Mouse (Mus musculus): ENCODE measurements around the gene Bcas2. TPM values are rescaled to one million over a fixed set of nuclear protein-coding genes. Genes with fewer than 3 reads are reported as not detected.
"Not testable (repeated sequence)": the region's sequence is repeated elsewhere in the genome, so short reads cannot be mapped to it uniquely, and the experiment has no call there.

Gene Bcas2
- total RNA-seq, 2 experiments from 2014 or later = 63.9 to 65.8 TPM

DNA sequence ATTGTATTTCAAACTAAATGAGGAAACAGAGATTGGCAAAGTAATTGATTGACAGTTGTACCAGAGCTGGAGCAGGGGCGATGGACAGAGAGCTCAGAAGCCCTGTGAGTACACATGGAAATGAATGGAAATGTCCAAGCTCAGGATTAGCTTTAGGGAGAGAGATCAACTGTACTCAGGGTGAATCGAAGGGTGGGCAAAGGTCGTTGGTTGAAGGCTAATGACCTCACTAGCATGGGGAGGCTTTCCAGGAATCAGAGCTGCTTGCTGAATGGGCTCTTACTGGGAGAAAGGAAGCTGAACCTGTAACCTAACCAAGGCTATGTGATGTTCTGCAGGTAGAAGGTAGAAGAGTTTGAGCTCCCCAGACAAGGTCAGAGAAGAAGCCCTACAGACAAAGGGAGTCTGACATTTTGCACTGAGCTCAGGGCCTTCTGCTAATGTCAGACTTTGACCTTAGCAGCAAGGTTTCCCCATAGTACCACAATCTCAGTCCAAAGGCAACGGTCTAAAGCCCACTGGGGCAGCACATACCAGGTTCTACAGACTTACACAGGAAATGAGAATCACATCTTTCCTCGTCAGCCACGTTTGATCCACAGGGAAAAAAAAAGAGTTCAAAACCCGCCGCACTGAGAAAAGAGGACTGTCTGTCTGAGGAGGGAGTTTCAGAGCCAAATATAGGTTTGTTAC, 43.3 kb downstream of the Bcas2 start:
- DNase-seq (ENCODE audit: low spot score in 2 of 2) = no peak

DNA sequence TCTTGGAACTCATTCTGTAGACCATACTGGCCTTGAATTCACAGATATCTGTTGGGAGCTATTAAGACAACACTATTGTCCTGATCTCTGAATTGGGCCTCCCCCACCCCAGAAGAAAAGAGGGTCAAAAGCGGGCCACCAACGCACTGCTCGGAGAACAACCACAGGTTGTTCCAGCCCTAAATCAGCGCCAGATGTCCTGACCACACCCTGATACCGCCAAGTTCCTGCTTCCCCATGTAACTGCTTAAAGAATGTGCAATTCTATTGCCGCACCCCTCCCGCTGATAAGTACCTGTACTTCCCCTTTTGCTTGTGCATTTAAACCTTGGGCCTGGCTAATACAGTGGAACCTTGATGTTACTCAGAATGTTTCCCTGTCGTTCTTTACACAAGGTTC, 43.9 kb downstream of the Bcas2 start:
- not testable (repeated sequence) for DNase-seq (ENCODE audit: low spot score in 2 of 2)

DNA sequence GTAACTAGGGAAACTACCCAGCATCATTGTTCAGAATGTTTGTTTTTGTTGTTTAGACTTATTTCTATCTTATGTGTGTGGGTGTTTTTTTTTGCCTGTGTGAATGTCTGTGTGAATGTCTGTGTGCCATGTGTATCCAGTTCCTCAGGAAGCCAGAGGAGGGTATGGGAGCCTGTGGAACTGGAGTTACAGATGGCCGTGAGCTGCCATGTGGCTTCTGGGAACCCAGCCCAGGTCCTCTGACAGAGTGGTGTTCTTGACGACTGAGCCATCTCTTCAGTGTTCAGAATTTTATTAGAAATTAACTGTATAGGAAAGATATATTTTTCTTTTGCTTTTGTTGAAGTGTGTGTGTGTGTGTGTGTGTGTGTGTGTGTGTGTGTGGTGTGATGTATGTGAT, 50.0 kb downstream of the Bcas2 start:
- peak; percentile 62 to 83 for DNase-seq (ENCODE audit: low spot score in 2 of 2)

DNA sequence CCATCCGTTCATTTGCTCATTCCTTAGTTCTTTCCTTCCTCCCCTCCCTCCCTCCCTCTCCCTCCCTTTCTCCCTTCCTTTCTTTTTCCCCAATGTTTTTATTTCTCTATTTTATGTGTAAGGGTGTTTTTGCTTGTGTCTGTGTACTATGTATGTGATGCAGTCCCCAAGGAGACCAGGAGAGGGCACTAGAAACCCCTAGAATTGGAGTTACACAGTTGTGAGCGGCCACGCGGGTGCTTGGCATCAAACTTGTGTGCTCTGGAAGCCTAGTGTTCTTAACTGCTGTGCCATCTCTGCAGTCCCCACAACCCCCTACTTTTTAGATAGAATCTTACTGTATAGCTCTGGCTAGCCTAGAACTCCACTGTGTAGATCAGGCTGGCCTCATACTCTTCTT, 52.3 kb downstream of the Bcas2 start:
- no peak for DNase-seq (ENCODE audit: low spot score in 2 of 2)

DNA sequence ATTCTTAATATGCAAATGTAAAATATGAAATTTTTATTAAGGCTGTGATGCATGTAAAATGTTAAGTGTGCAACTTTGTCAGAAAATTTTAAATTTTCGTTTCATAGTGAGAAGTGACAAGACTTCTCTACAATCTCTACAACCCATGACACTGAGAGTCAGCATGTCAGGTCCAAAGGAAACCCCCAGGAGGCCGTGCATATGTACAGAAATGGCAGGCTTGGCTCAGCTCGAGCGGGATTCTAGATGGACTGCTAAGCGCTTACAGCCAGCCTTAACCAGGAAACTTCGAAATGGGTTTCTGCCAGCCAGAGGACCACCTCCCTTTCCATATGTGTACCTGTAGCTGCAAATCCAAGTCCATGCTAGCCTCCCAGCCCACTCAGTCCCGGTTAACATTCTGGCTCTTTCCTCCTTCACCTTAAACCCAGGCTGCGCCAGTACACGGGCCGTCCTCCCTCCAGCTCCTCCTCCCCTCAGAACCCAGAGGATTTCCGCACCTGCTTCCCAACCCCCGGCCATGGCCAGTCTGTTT, 52.8 kb downstream of the Bcas2 start:
- DNase-seq (ENCODE audit: low spot score in 2 of 2) = no peak

DNA sequence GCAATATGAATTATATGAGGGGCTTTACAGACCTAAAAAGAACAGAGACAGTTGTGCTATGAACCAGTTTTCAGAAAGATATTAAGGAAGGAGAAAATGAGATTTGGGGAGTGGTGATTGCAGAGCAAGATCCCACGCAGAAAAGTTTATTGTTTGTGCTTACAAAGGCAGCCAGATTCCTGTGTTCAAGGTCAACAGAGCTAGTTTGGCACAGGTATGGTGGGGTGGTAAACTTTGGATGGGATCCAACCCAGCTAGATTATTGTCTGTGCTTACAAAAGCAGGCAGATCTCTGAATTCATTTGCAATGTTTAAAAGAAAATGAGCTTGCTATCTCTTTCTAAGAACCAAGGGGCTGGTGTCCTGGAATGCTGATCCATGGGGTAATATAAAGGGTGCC, 56.3 kb downstream of the Bcas2 start:
- DNase-seq (ENCODE audit: low spot score in 2 of 2) = no peak

Other genes starting within 250 kb of the Bcas2 start
- gene Sycp1, start 235.6 kb upstream of the Bcas2 start, total RNA-seq (2021) = not detected
- gene Nr1h5, start 207.5 kb upstream of the Bcas2 start, total RNA-seq (2021) = not detected
- gene Sike1, start 175.9 kb upstream of the Bcas2 start, total RNA-seq (2021) = 10 to 100 TPM; 64.1 to 65.3 TPM
- 100 to 1,000 TPM; 228 to 240 TPM for gene Csde1, start 151.2 kb upstream of the Bcas2 start, total RNA-seq (2021)
- 10 to 100 TPM; 50.5 to 65.4 TPM for gene Nras, start 113.4 kb upstream of the Bcas2 start, total RNA-seq (2021)
- gene Ampd1, start 97.6 kb upstream of the Bcas2 start, total RNA-seq (2021) = not detected
- under 1 TPM; 0.17 to 0.20 TPM for gene Dennd2c, start 69.1 kb upstream of the Bcas2 start, total RNA-seq (2021)
- gene Trim33, start 107.6 kb downstream of the Bcas2 start, total RNA-seq (2021) = 10 to 100 TPM; 49.6 to 52.5 TPM

All from layer of hippocampus, adult 18-20 months (tissue).